Mouse (Mus musculus) left cerebral cortex, postnatal 4 days (tissue): ENCODE measurements around the gene Ndufa6. TPM values are rescaled to one million over a fixed set of nuclear protein-coding genes. Genes with fewer than 3 reads are reported as not detected.
"Not testable (repeated sequence)": the region's sequence is repeated elsewhere in the genome, so short reads cannot be mapped to it uniquely, and the experiment has no call there.

Experiments
- DNase-seq: peaks from one replicate; pipeline ENCODE4 v3.0.0-alpha.2; 2022
- intact Hi-C: fragments of 180-260 bp; cut with DNase I; formaldehyde crosslinking; loops from one replicate; pipeline ENCODE4 v1.15.1; 2025
- total RNA-seq, 2 experiments: library from RNA; stranded (reverse); gene quantifications; 2 replicates each; pipeline ENCODE4 v1.2.3; 2021

Gene Ndufa6
- total RNA-seq, 2 experiments from 2014 or later = 161 to 174 TPM

DNA sequence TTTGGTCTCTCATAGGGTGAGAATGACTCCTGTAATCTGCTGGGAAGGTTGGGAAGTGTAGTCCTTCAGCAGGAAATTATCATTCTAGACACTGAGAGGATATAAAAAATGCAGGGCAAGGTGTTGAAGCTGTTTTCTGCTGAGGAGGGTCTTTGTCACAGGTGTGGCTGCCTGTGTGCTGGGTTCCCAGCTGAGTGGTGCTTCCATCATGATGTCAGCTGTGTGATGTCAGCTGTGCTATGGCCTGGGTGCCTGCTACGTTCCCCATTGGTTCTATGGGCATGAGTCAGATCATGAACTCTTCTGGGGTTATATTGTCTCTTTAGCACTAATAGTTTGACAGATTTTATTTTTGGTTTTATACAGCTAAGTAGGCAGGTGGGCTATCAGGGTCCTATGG is 14.7 kb upstream of the Ndufa6 start:
- no peak for DNase-seq
- intact Hi-C loops = no loop called here

DNA sequence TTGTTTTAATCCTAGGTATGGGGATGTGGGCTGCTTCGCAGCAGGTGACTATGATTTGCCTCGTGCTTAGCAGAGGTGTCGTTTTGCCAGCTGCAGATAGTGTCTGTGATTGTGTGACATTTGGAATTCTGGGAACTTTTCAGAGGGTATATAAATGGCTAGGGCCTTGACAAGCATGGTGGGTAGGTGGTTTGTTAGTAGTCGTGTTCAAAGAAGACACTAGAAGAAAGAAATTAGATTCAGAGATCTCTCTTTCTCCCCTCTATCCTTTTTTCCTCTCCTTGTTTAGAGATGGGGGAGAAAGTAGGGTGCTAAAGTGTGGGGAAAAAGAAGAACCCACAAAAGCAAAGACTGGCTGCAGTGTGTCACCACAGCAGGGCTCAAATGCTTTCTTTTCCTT is 14.0 kb upstream of the Ndufa6 start:
- intact Hi-C loops = no loop called here
- no peak for DNase-seq

- DNase-seq, intact Hi-C loops: not testable (repeated sequence)
These were observed 10.4 kb upstream of the Ndufa6 start for GRCm38 (mm10) chr15:82364561-82364960.

DNA sequence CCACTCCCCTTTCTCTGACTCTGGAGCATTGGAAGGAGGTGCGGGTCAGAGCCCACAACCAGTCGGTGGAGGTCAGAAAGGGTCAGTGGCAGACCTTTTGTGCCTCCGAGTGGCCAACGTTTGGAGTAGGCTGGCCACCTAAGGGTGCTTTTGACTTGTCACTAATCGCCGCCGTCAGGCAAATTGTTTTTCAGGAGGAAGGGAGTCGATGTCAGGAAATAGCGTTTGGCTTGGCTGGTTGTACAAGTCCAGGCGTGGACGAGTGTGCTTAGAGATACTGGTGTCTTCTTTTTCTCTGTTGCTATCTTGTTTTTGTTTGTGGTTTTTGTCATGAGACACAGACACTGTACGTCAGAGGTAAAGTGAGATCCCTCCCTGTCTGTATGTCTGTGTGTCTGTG is 9.7 kb upstream of the Ndufa6 start:
- intact Hi-C loops = not testable (repeated sequence)

DNA sequence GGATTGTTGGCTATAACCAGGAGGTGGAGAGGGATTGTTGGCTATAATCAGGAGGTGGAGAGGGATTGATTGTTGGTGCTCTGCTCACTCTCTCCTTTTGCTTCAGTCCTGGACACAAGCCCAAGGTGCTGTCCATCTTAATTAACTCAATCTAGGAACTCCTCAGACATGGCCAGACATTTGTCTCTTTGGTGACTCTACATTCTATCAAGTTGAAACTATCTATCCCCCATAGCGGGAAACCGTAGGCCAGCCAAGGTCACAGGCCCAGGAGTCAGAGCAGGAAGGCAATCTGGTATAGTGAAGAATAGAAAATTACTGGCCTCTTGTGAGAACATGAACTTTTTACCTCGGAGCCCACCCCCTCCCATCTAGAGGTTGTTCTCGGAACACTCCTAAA is 8.1 kb upstream of the Ndufa6 start:
- no peak for DNase-seq
- intact Hi-C loops = no loop called here

More for the DNA sequence above, 9.7 kb upstream of the Ndufa6 start:
- DNase-seq = not testable (repeated sequence)

- no peak for DNase-seq
- intact Hi-C loops = no loop called here
These were observed 7.4 kb upstream of the Ndufa6 start for GRCm38 (mm10) chr15:82361459-82362018.

GRCm38 (mm10) chr15:82358431-82359260 is 4.5 kb upstream of the Ndufa6 start:
- intact Hi-C loops = no loop called here
- DNase-seq = no peak

DNA sequence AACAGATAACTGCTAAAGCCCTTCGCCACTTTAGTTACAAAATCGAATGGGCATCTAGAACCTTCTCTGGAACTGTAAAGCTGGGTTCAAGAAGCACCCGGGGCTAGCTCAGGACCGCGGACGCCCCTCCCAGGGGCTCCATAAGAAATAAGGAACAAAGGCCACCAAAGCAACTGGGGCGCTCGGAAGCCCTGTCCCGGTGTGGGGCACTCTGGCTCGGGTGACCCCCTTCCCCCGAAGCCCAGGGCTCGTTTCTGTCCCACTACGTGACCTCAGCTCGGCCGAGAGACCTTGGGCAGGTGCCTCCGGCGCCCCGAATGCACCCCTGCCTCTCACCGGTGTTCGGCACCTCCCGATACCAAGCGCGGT is 393 bp downstream of the Ndufa6 start:
- intact Hi-C loops = no loop called here
- DNase-seq = no peak

GRCm38 (mm10) chr15:82353078-82353744 is 911 bp downstream of the Ndufa6 start:
- intact Hi-C loops = no loop called here
- DNase-seq = no peak

DNA sequence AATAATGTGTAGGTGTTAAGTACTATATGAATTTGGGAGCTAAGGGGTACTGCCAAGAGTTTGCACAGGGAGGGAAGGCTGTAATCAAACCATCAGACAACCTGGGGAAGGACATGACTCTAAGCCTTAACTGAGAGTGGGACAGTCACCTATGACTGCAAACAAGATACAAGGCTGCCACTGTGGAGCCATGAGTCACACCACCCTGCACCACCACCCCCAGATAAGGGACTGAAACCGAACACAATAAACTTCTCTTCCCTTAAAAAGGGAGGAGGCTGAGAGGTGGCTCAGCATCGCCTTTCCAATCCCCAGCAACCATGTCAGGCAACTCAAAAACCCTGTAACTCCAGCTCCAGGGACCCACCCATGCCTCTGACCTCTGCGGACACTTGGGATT is 2.6 kb downstream of the Ndufa6 start:
- intact Hi-C loops = no loop called here

GRCm38 (mm10) chr15:82350349-82350748 is 3.8 kb downstream of the Ndufa6 start:
- DNase-seq = no peak
- intact Hi-C loops = no loop called here

More for the DNA sequence above, 2.6 kb downstream of the Ndufa6 start:
- no peak for DNase-seq

DNA sequence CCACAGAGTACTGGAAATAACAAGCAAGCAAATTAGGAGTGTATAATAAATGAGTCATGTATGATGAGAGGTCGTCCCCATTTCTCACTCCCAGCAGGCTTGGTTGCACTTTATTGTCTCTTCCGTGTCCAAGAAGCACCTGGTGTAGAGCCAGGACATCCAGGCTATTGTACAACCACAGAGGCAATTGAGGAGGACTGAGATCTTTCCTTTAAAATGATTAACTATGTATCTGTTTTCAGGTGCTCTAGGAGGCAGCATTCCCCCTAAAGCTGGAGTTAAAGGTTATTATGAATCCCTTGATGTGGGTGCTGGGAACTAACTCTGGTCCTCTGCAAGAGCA is 5.2 kb downstream of the Ndufa6 start:
- intact Hi-C loops = no loop called here
- DNase-seq = no peak

DNA sequence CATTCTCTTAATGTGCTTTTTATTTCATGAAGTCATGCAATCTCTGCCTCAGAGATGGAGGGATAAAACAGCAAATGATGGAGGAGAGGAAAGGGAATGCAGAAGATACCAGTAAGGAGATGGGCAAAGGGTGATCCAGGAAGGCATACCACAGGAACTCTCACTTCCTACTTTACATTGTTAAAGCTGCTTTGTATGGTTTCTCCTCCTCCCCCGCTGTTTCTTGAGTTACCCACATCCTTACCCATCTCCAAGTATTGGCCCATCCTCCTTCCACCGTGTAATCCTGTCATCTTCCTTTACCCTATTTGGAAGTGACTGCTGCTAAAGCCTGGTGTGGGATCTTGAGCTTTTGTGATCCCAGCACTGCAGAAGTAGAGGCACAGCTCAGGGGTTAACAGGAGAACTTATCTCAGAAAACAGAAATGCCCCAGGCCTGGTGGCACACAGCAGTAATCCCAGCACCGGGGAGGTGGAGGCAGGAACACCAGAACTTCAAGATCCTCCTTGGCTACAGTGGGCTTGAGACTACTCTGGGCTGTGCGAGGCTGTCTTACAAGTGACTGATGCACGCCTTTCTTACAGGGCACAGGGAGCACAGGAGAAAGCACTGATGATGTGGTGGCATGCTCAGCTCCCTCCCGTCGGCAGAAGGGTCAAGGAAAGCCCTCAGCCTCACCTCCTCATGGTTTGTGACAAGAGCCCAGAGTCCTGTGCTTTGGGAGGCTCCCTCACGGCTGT is 5.7 kb downstream of the Ndufa6 start:
- no peak for DNase-seq
- intact Hi-C loops = no loop called here

DNA sequence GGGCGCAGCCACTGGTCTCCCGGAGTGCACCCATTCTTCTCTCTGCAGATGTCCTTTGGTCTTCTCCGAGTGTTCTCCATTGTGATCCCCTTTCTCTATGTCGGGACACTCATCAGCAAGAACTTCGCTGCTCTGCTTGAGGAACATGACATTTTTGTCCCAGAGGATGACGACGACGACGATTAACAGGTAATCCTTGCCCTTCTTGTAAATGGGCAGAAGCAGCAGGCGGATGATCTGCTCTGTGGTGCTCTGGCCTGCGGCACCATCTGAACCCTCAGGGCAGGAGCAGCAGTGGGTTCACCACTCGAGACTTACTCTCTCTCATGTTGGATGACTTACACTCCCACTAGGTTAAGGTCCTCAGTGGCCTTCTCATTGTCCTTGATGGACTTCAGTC is 6.3 kb downstream of the Ndufa6 start:
- intact Hi-C loops = no loop called here
- DNase-seq = no peak

DNA sequence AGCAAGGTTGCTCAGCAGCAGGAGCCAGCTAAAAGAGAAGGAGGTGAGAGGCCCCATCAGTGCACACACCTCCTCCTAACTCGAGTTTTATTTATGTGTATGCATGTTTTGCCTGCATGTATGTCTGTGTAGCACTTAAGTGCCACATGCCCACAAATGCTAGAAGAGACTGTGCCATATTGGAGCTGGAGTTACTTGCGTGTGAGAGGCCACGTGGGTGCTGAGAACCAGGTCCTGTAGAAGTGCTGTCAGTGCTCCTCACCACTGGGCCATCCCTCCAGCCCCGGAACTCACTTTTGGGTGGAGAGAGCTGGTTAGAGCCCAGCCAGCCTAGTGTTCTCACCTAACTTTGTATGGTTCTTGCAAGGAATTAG is 6.8 kb downstream of the Ndufa6 start:
- intact Hi-C loops = no loop called here
- DNase-seq = no peak

GRCm38 (mm10) chr15:82346580-82347302 is 7.4 kb downstream of the Ndufa6 start:
- intact Hi-C loops = no loop called here
- DNase-seq = no peak

DNA sequence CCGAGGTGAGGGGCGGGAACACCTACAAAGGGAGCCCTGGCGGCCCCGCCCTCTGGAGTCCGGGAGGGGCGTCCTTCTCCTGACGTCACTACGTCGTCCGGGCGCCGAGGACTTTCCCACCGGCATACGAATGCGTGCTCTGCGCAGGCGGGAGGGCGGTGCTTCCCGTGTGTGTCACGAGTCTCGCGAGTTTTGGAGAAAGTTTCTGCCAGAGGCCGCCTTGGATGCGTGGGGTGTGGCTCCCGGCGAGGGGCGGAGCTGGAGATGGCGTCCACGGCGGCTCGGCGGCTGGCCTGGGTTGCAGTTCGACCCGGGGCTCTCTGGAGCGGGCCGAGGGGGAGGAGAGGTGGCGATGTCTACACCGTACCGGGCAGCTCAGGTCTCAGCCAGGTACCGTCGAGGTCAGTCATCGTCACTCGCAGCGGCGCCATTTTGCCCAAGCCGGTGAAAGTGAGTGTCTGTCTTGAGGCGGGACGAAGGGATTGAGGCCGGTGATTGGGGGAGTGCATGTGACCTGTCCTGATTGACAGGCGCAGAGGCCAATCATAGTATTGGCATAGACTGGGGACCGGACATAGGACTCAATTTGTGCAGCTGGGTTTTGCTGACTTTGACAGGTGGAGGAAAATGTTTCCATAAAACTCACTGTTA is 8.2 kb downstream of the Ndufa6 start:
- intact Hi-C loops = no loop called here
- peak; percentile 98 for DNase-seq

DNA sequence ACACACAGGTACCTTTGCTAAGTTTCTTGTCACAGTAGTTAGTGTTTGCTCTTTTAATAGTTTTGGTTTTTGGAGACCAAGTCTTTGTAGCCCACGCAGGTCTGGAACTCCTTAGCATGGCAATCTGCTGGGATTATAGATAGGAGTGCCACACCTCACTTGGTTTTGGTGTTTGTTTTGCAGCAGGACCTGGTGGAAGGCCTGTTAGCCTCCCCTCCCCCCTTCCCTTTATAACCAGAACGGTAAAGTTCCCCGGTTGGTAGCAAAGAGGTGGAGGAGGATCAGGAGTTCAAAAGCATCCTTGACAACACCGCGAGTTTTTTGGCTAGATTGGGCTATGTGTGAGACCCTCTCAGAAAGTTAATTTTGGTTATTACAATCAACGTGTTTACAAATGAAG is 9.2 kb downstream of the Ndufa6 start:
- DNase-seq = no peak
- intact Hi-C loops = no loop called here

- intact Hi-C loops = no loop called here
- no peak for DNase-seq
These were observed 10.5 kb downstream of the Ndufa6 start for GRCm38 (mm10) chr15:82343368-82344287.
